Mouse (Mus musculus): ENCODE results near the gene Espnl.

Gene Espnl

GRCm38 (mm10) chr1:91380453-91381090, 58.7 kb downstream of the Espnl start:
- DNase-seq (ENCODE audit: low spot score), result peak; percentile 93

GRCm38 (mm10) chr1:91381091-91381471, 59.2 kb downstream of the Espnl start:
- DNase-seq (ENCODE audit: low spot score), result no peak

GRCm38 (mm10) chr1:91390369-91390768, 68.5 kb downstream of the Espnl start:
- DNase-seq (ENCODE audit: low spot score), result no peak

- no peak for DNase-seq (ENCODE audit: low spot score)
Measured at GRCm38 (mm10) chr1:91397927-91398259, 76.0 kb downstream of the Espnl start.

All from retina, embryonic 14.5 days (tissue).